Mouse (Mus musculus): ENCODE data around the gene Fbn1. TPM values are rescaled to one million over a fixed set of nuclear protein-coding genes. Genes with fewer than 3 reads are reported as not detected.

Fbn1 gene
- total and polyA plus RNA-seq, 2 experiments from 2014 or later, result 12.7 to 127 TPM

- H3K27ac ChIP-seq (ENCODE audit: low read depth), result no peak overlapping the region
- no peak; the same call in 1 of the 2 replicates for ATAC-seq (ENCODE audit: insufficient read depth, low read depth)
- no peak for DNase-seq (ENCODE audit: low spot score)
- peaks cover 9% of the 10 kb centered on the region; the same call in 1 of the 2 replicates for H3K36me3 ChIP-seq (replicated peaks; ENCODE audit: control insufficient read depth, insufficient read depth, low read length)
- no peak overlapping the region for H3K4me3 ChIP-seq (ENCODE audit: low read depth, low read length)
- no peaks in the 10 kb centered on the region for H3K27me3 ChIP-seq (ENCODE audit: control insufficient read depth, insufficient read depth, low read length)
- no peaks in the 10 kb centered on the region for H3K9me3 ChIP-seq (replicated peaks; ENCODE audit: control insufficient read depth, low read length)
- TF ChIP-seq CTCF (IDR thresholded peaks at IDR 0.05; ENCODE audit: low read depth) (no peak), EP300 (IDR thresholded peaks at IDR 0.05; ENCODE audit: low read depth) (no peak)
- no peak overlapping the region for H3K9ac ChIP-seq (replicated peaks; ENCODE audit: low read depth, low read length)
- no peaks in the 10 kb centered on the region for H3K4me1 ChIP-seq (ENCODE audit: control insufficient read depth, insufficient read depth)
- H3K4me2 ChIP-seq (ENCODE audit: low read depth, low read length), result no peak overlapping the region
- 71% methylated on average over 6 of the region's 6 CpGs for WGBS
Observed at GRCm38 (mm10) chr2:125384415-125384814, 123.4 kb downstream of the Fbn1 start.

GRCm38 (mm10) chr2:125383273-125383641, 124.5 kb downstream of the Fbn1 start:
- no peak for TF ChIP-seq EP300 (IDR thresholded peaks at IDR 0.05; ENCODE audit: low read depth)
- no peak for TF ChIP-seq CTCF (IDR thresholded peaks at IDR 0.05; ENCODE audit: low read depth)
- Histone ChIP-seq H3K4me1 (ENCODE audit: control insufficient read depth, insufficient read depth) (no peaks in the 10 kb centered on the region), H3K4me3 (ENCODE audit: low read depth, low read length) (no peak overlapping the region), H3K4me2 (ENCODE audit: low read depth, low read length) (no peak overlapping the region), H3K9me3 (replicated peaks; ENCODE audit: control insufficient read depth, low read length) (no peaks in the 10 kb centered on the region), H3K27me3 (ENCODE audit: control insufficient read depth, insufficient read depth, low read length) (no peaks in the 10 kb centered on the region), H3K36me3 (replicated peaks; ENCODE audit: control insufficient read depth, insufficient read depth, low read length) (peaks cover 15% of the 10 kb centered on the region; the same call in 1 of the 2 replicates), H3K9ac (replicated peaks; ENCODE audit: low read depth, low read length) (no peak overlapping the region), H3K27ac (ENCODE audit: low read depth) (no peak overlapping the region)
- WGBS, result 76% methylated on average over 7 of the region's 7 CpGs
- DNase-seq (ENCODE audit: low spot score) (no peak), ATAC-seq (ENCODE audit: insufficient read depth, low read depth) (no peak)

- no peaks in the 10 kb centered on the region for H3K4me1 ChIP-seq (ENCODE audit: control insufficient read depth, insufficient read depth)
- DNase-seq (ENCODE audit: low spot score) (no peak), ATAC-seq (ENCODE audit: insufficient read depth, low read depth) (no peak)
- H3K4me3 ChIP-seq (ENCODE audit: low read depth, low read length), result no peak overlapping the region
- 67% methylated on average over 7 of the region's 7 CpGs for WGBS
- no peak overlapping the region for H3K27ac ChIP-seq (ENCODE audit: low read depth)
- H3K27me3 ChIP-seq (ENCODE audit: control insufficient read depth, insufficient read depth, low read length), result no peaks in the 10 kb centered on the region
- TF ChIP-seq CTCF (IDR thresholded peaks at IDR 0.05; ENCODE audit: low read depth) (no peak), EP300 (IDR thresholded peaks at IDR 0.05; ENCODE audit: low read depth) (no peak)
- no peak overlapping the region for H3K4me2 ChIP-seq (ENCODE audit: low read depth, low read length)
- H3K9me3 ChIP-seq (replicated peaks; ENCODE audit: control insufficient read depth, low read length), result no peaks in the 10 kb centered on the region
- peaks cover 16% of the 10 kb centered on the region; the same call in 1 of the 2 replicates for H3K36me3 ChIP-seq (replicated peaks; ENCODE audit: control insufficient read depth, insufficient read depth, low read length)
- H3K9ac ChIP-seq (replicated peaks; ENCODE audit: low read depth, low read length), result no peak overlapping the region
Observed at GRCm38 (mm10) chr2:125382613-125383272, 125.0 kb downstream of the Fbn1 start.

- Histone ChIP-seq H3K27me3 (ENCODE audit: control insufficient read depth, insufficient read depth, low read length) (no peaks in the 10 kb centered on the region), H3K4me1 (ENCODE audit: control insufficient read depth, insufficient read depth) (no peaks in the 10 kb centered on the region), H3K36me3 (replicated peaks; ENCODE audit: control insufficient read depth, insufficient read depth, low read length) (peaks cover 13% of the 10 kb centered on the region), H3K9ac (replicated peaks; ENCODE audit: low read depth, low read length) (no peak overlapping the region), H3K27ac (ENCODE audit: low read depth) (no peak overlapping the region), H3K9me3 (replicated peaks; ENCODE audit: control insufficient read depth, low read length) (no peaks in the 10 kb centered on the region), H3K4me2 (ENCODE audit: low read depth, low read length) (no peak overlapping the region), H3K4me3 (ENCODE audit: low read depth, low read length) (no peak overlapping the region)
- no peak for DNase-seq (ENCODE audit: low spot score)
- 66% methylated on average over 2 of the region's 2 CpGs for WGBS
- TF ChIP-seq CTCF (IDR thresholded peaks at IDR 0.05; ENCODE audit: low read depth), result no peak
- no peak for TF ChIP-seq EP300 (IDR thresholded peaks at IDR 0.05; ENCODE audit: low read depth)
- ATAC-seq (ENCODE audit: insufficient read depth, low read depth), result no peak
Observed at GRCm38 (mm10) chr2:125380086-125380485, 127.7 kb downstream of the Fbn1 start.

- Histone ChIP-seq H3K9me3 (replicated peaks; ENCODE audit: control insufficient read depth, low read length) (no peaks in the 10 kb centered on the region), H3K4me1 (ENCODE audit: control insufficient read depth, insufficient read depth) (no peaks in the 10 kb centered on the region), H3K9ac (replicated peaks; ENCODE audit: low read depth, low read length) (no peak overlapping the region), H3K36me3 (replicated peaks; ENCODE audit: control insufficient read depth, insufficient read depth, low read length) (peaks cover 13% of the 10 kb centered on the region), H3K27ac (ENCODE audit: low read depth) (no peak overlapping the region), H3K4me2 (ENCODE audit: low read depth, low read length) (no peak overlapping the region), H3K27me3 (ENCODE audit: control insufficient read depth, insufficient read depth, low read length) (no peaks in the 10 kb centered on the region), H3K4me3 (ENCODE audit: low read depth, low read length) (no peak overlapping the region)
- TF ChIP-seq CTCF (IDR thresholded peaks at IDR 0.05; ENCODE audit: low read depth) (peak; percentile 37), EP300 (IDR thresholded peaks at IDR 0.05; ENCODE audit: low read depth) (no peak)
- DNase-seq (ENCODE audit: low spot score) (no peak), ATAC-seq (ENCODE audit: insufficient read depth, low read depth) (no peak)
- 71% methylated on average over 2 of the region's 2 CpGs for WGBS
Observed at GRCm38 (mm10) chr2:125379206-125379605, 128.6 kb downstream of the Fbn1 start.

- Histone ChIP-seq H3K27me3 (ENCODE audit: control insufficient read depth, insufficient read depth, low read length) (no peaks in the 10 kb centered on the region), H3K4me1 (ENCODE audit: control insufficient read depth, insufficient read depth) (no peaks in the 10 kb centered on the region), H3K9me3 (replicated peaks; ENCODE audit: control insufficient read depth, low read length) (no peaks in the 10 kb centered on the region), H3K4me2 (ENCODE audit: low read depth, low read length) (no peak overlapping the region), H3K27ac (ENCODE audit: low read depth) (no peak overlapping the region), H3K36me3 (replicated peaks; ENCODE audit: control insufficient read depth, insufficient read depth, low read length) (peaks cover 19% of the 10 kb centered on the region), H3K9ac (replicated peaks; ENCODE audit: low read depth, low read length) (no peak overlapping the region), H3K4me3 (ENCODE audit: low read depth, low read length) (no peak overlapping the region)
- ATAC-seq (ENCODE audit: insufficient read depth, low read depth) (no peak), DNase-seq (ENCODE audit: low spot score) (no peak)
- WGBS, result 83% methylated on average over 5 of the region's 5 CpGs
- TF ChIP-seq CTCF (IDR thresholded peaks at IDR 0.05; ENCODE audit: low read depth) (no peak), EP300 (IDR thresholded peaks at IDR 0.05; ENCODE audit: low read depth) (no peak)
Observed at GRCm38 (mm10) chr2:125375926-125376325, 131.9 kb downstream of the Fbn1 start.
